Mouse (Mus musculus) C2C12 (cell line): Measurements from ENCODE around the gene Gm10181. TPM values are rescaled to one million over a fixed set of nuclear protein-coding genes. Genes with fewer than 3 reads are reported as not detected.

ENCODE experiments used
- H3K27me3 ChIP-seq: one replicate; pipeline ENCODE4 v1.6.1; 2011; ENCODE audit not compliant: control insufficient read depth, insufficient read depth, insufficient read length
- H3K36me3 ChIP-seq: one replicate; pipeline ENCODE4 v1.6.1; 2011; ENCODE audit not compliant: control insufficient read depth, insufficient read depth
- H3K4me3 ChIP-seq: one replicate; pipeline ENCODE4 v1.5.1; 2011; ENCODE audit warnings: mild to moderate bottlenecking, control low read depth; ENCODE audit not compliant: poor library complexity, insufficient read depth, severe bottlenecking
- H3K79me2 ChIP-seq: one replicate; pipeline ENCODE4 v1.6.1; 2011; ENCODE audit not compliant: control insufficient read depth, insufficient read depth
- H3K79me3 ChIP-seq: one replicate; pipeline ENCODE4 v1.6.1; 2011; ENCODE audit warnings: low read depth, control low read depth
- H3ac ChIP-seq: one replicate; pipeline ENCODE3; 2011; ENCODE audit warnings: low read depth; ENCODE audit not compliant: control insufficient read depth, insufficient read length
- CEBPB ChIP-seq: IDR thresholded peaks from one replicate; pipeline ENCODE4 v1.6.1; 2011; ENCODE audit warnings: low read depth, mild to moderate bottlenecking, control low read depth, moderate library complexity
- CTCF ChIP-seq: IDR thresholded peaks from one replicate; pipeline ENCODE4 v1.5.1; 2011; ENCODE audit not compliant: control insufficient read depth, insufficient read depth, insufficient read length
- FOSL1 ChIP-seq: IDR thresholded peaks from one replicate; pipeline ENCODE4 v1.8.0; 2011; ENCODE audit warnings: mild to moderate bottlenecking, low read length; ENCODE audit not compliant: poor library complexity, insufficient read depth, severe bottlenecking
- MAX ChIP-seq: IDR thresholded peaks from one replicate; pipeline ENCODE4 v1.6.1; 2011; ENCODE audit warnings: mild to moderate bottlenecking, control low read depth
- MYOD1 ChIP-seq: IDR thresholded peaks from one replicate; pipeline ENCODE4 v1.6.1; 2011; ENCODE audit warnings: low read depth; ENCODE audit not compliant: control insufficient read depth, insufficient read length
- MYOG ChIP-seq: IDR thresholded peaks from one replicate; pipeline ENCODE4 v1.6.1; 2011; ENCODE audit not compliant: control insufficient read depth, insufficient read length; ENCODE audit errors: extremely low read depth
- USF1 ChIP-seq: IDR thresholded peaks from one replicate; pipeline ENCODE4 v1.6.1; 2011; ENCODE audit warnings: low read depth, mild to moderate bottlenecking, control low read depth, moderate library complexity
- polyA plus RNA-seq: library from polyadenylated mRNA; unstranded; fragments of >200 nt; fragmentation: generic; extraction: Trizol; gene quantifications from one replicate; pipeline ENCODE4 v1.2.1, GENCODE M21; 2012; ENCODE audit warnings: missing spikeins

Gm10181 gene
- polyA plus RNA-seq, 1 experiment = not detected

GRCm38 (mm10) chr9:25051901-25052300 lies 37.3 kb upstream of the Gm10181 start:
- Histone ChIP-seq H3K79me3 (no peaks in the 10 kb centered on the region), H3K4me3 (no peak overlapping the region), H3K79me2 (no peaks in the 10 kb centered on the region), H3ac (no peak overlapping the region), H3K36me3 (no peaks in the 10 kb centered on the region), H3K27me3 (peaks cover 9% of the 10 kb centered on the region)
- no peak for TF ChIP-seq MYOD1
- TF ChIP-seq FOSL1 = no peak

GRCm38 (mm10) chr9:25055650-25056376 lies 33.4 kb upstream of the Gm10181 start:
- Histone ChIP-seq H3K79me2 (no peaks in the 10 kb centered on the region), H3K36me3 (no peaks in the 10 kb centered on the region), H3ac (no peak overlapping the region), H3K4me3 (no peak overlapping the region), H3K27me3 (peaks cover 17% of the 10 kb centered on the region), H3K79me3 (no peaks in the 10 kb centered on the region)
- TF ChIP-seq MYOG = no peak

- Histone ChIP-seq H3K4me3 (no peak overlapping the region), H3K36me3 (no peaks in the 10 kb centered on the region), H3K27me3 (peaks cover 7% of the 10 kb centered on the region), H3K79me2 (no peaks in the 10 kb centered on the region), H3K79me3 (no peaks in the 10 kb centered on the region), H3ac (no peak overlapping the region)
- TF ChIP-seq MYOG (no peak), CTCF (no peak), MYOD1 (no peak), USF1 (no peak), FOSL1 (no peak), MAX (no peak), CEBPB (no peak)
Measured at GRCm38 (mm10) chr9:25058726-25059125, 30.5 kb upstream of the Gm10181 start.

GRCm38 (mm10) chr9:25072666-25073065 lies 16.6 kb upstream of the Gm10181 start:
- TF ChIP-seq MYOD1 (no peak), USF1 (no peak)
- Histone ChIP-seq H3ac (no peak overlapping the region), H3K27me3 (no peaks in the 10 kb centered on the region), H3K79me2 (no peaks in the 10 kb centered on the region), H3K4me3 (no peak overlapping the region), H3K36me3 (no peaks in the 10 kb centered on the region), H3K79me3 (no peaks in the 10 kb centered on the region)

- Histone ChIP-seq H3K79me3 (no peaks in the 10 kb centered on the region), H3K36me3 (no peaks in the 10 kb centered on the region), H3K79me2 (no peaks in the 10 kb centered on the region), H3K27me3 (no peaks in the 10 kb centered on the region), H3ac (no peak overlapping the region), H3K4me3 (no peak overlapping the region)
- TF ChIP-seq MYOD1 (no peak), USF1 (peak; percentile 71)
Measured at GRCm38 (mm10) chr9:25075977-25076376, 13.2 kb upstream of the Gm10181 start.

- Histone ChIP-seq H3K27me3 (no peaks in the 10 kb centered on the region), H3K79me2 (no peaks in the 10 kb centered on the region), H3K36me3 (no peaks in the 10 kb centered on the region), H3K79me3 (no peaks in the 10 kb centered on the region), H3ac (no peak overlapping the region), H3K4me3 (no peak overlapping the region)
- TF ChIP-seq USF1 (no peak), FOSL1 (no peak), MYOD1 (no peak), CTCF (no peak), MYOG (no peak), MAX (no peak), CEBPB (no peak)
Measured at GRCm38 (mm10) chr9:25076505-25076904, 12.7 kb upstream of the Gm10181 start.
